Comparison of ENCODE assay signal across 9 mouse cellular contexts in genomic region chr13:92703241-92704027, GRCm38 (mm10).
A peak's percentile ranks its signal among the peaks of the same experiment; 100 is the strongest.
DNase-seq lines count a peak whose midpoint lies in the region; ATAC-seq lines count a peak whose summit lies in the region.
"Had no signal": no experiment of that assay in that cellular context is flagged by ENCODE, and none has a peak within 500 bp of the region (broad histone marks: within the 10 kb centered on the region; RNA-seq: fewer than 3 reads in every experiment).

No protein-coding gene starts in this region.

- H3K9me3 ChIP-seq in heart, embryonic 12.5 days (replicated peaks), result no peaks in the 10 kb centered on the region
- H3K9me3 ChIP-seq in midbrain, embryonic 12.5 days, result no peaks in the 10 kb centered on the region
- H3K9me3 ChIP-seq in stomach, embryonic 14.5 days (ENCODE audit: control insufficient read depth, low read depth, low read length), result no peaks in the 10 kb centered on the region

- 70% methylated on average over 8 of the region's 8 CpGs for WGBS in heart, embryonic 12.5 days
- 29% methylated on average over 8 of the region's 8 CpGs for WGBS in midbrain, embryonic 12.5 days
- 66% methylated on average over 8 of the region's 8 CpGs for WGBS in stomach, embryonic 14.5 days

- ATAC-seq in heart, embryonic 12.5 days (ENCODE audit: insufficient number of reproducible peaks, low FRiP score), result no peak
- ATAC-seq in midbrain, embryonic 12.5 days (ENCODE audit: low FRiP score, low read depth), result peak; percentile 69
- no peak for ATAC-seq in stomach, embryonic 14.5 days (ENCODE audit: insufficient number of reproducible peaks, insufficient read depth, low FRiP score, low read depth)

- H3K9ac ChIP-seq in heart, embryonic 12.5 days, result no peak overlapping the region
- no peak overlapping the region for H3K9ac ChIP-seq in midbrain, embryonic 12.5 days (replicated peaks)
- no peak overlapping the region for H3K9ac ChIP-seq in stomach, embryonic 14.5 days (replicated peaks; ENCODE audit: low read depth, low read length)
- H3K9ac ChIP-seq: liver, embryonic 14.5 days had no signal

- H3K27me3 ChIP-seq in heart, embryonic 12.5 days (replicated peaks), result no peaks in the 10 kb centered on the region
- H3K27me3 ChIP-seq in midbrain, embryonic 12.5 days, result peaks cover 4% of the 10 kb centered on the region; the same call in 1 of the 2 replicates
- H3K27me3 ChIP-seq in stomach, embryonic 14.5 days (ENCODE audit: control insufficient read depth, insufficient read depth, low read length), result no peaks in the 10 kb centered on the region

- H3K4me3 ChIP-seq in heart, embryonic 12.5 days, result no peak overlapping the region
- no peak overlapping the region for H3K4me3 ChIP-seq in midbrain, embryonic 12.5 days
- H3K4me3 ChIP-seq in stomach, embryonic 14.5 days (ENCODE audit: low read depth, low read length), result no peak overlapping the region

- H3K27ac ChIP-seq in heart, embryonic 12.5 days (ENCODE audit: poor library complexity, severe bottlenecking), result no peak overlapping the region
- H3K27ac ChIP-seq in midbrain, embryonic 12.5 days (replicated peaks), result peak overlapping the region; percentile 46; the same call in 1 of the 2 replicates
- H3K27ac ChIP-seq in stomach, embryonic 14.5 days (ENCODE audit: low read length), result peak overlapping the region; percentile 11; the same call in 1 of the 2 replicates
- H3K27ac ChIP-seq: liver, embryonic 14.5 days had no signal

- no peaks in the 10 kb centered on the region for H3K4me1 ChIP-seq in heart, embryonic 12.5 days (replicated peaks)
- peaks cover 15% of the 10 kb centered on the region for H3K4me1 ChIP-seq in midbrain, embryonic 12.5 days
- H3K4me1 ChIP-seq in stomach, embryonic 14.5 days (ENCODE audit: control insufficient read depth, insufficient read depth, low read length), result peaks cover 21% of the 10 kb centered on the region; the same call in 1 of the 2 replicates

- peak; percentile 95 for DNase-seq in heart, adult 11 months
- peak; percentile 83 to 92 for DNase-seq in cerebellum, postnatal 10 days
- DNase-seq in gastrocnemius, postnatal 10 days, result peak; percentile 65
- DNase-seq in layer of hippocampus, adult 9-10 months (ENCODE audit: low spot score), result peak; percentile 61
- DNase-seq in urinary bladder, postnatal 36 days (ENCODE audit: low spot score in 2 of 2), result no peak

- peaks cover 18% of the 10 kb centered on the region for H3K36me3 ChIP-seq in heart, embryonic 12.5 days
- peaks cover 2% of the 10 kb centered on the region; the same call in 1 of the 2 replicates for H3K36me3 ChIP-seq in midbrain, embryonic 12.5 days
- H3K36me3 ChIP-seq in stomach, embryonic 14.5 days (ENCODE audit: control insufficient read depth, insufficient read depth, low read length), result peaks cover 10% of the 10 kb centered on the region; the same call in 1 of the 2 replicates

- H3K4me2 ChIP-seq in heart, embryonic 12.5 days, result no peak overlapping the region
- no peak overlapping the region for H3K4me2 ChIP-seq in midbrain, embryonic 12.5 days (replicated peaks)
- no peak overlapping the region for H3K4me2 ChIP-seq in stomach, embryonic 14.5 days (replicated peaks; ENCODE audit: low read depth, low read length)

Comparison
In these comparisons a context has a peak if more than half of its experiments do, and no peak if none do; other contexts are left out.
1. DNase-seq: peak in heart, adult 11 months (single experiment), cerebellum, postnatal 10 days (2 of 2), gastrocnemius, postnatal 10 days (single experiment) and layer of hippocampus, adult 9-10 months (single experiment); none in urinary bladder, postnatal 36 days (0 of 2).